Mouse (Mus musculus) ES-E14 (cell line): Measurements from ENCODE around the gene Wnt2b. TPM values are rescaled to one million over a fixed set of nuclear protein-coding genes. Genes with fewer than 3 reads are reported as not detected.

Experiments
- DNase-seq: peaks from one replicate; pipeline ENCODE4 v3.0.0-alpha.2; 2013; ENCODE audit warnings: low read depth, low spot score
- H3K27ac ChIP-seq: 2 replicates; pipeline ENCODE4 v1.5.1; 2012; ENCODE audit warnings: low read depth, mild to moderate bottlenecking, low read length, moderate library complexity, mixed read lengths; ENCODE audit not compliant: poor library complexity, insufficient read depth, severe bottlenecking
- H3K36me3 ChIP-seq: 2 replicates; pipeline ENCODE4 v1.6.1; 2012; ENCODE audit warnings: mild to moderate bottlenecking, low read length, moderate library complexity, mixed read lengths; ENCODE audit not compliant: control insufficient read depth, poor library complexity, insufficient read depth, severe bottlenecking
- H3K4me1 ChIP-seq, 2 experiments: fragments of 150-350 bp in 1 of 2; sonication (generic) in 1 of 2; 2 replicates each; pipeline ENCODE4 v1.6.1; 2012; ENCODE audit warnings: low read length in 2 of 2, mild to moderate bottlenecking in 1 of 2, mixed read lengths in 1 of 2; ENCODE audit not compliant: control insufficient read depth in 2 of 2, insufficient read depth in 2 of 2, poor library complexity in 1 of 2
- H3K4me3 ChIP-seq, 2 experiments: fragments of 150-350 bp in 1 of 2; sonication (generic) in 1 of 2; 2 replicates each; pipeline ENCODE4 v1.5.1; 2012; ENCODE audit warnings: low read length in 2 of 2, low read depth in 1 of 2, mild to moderate bottlenecking in 1 of 2, mixed read lengths in 1 of 2; ENCODE audit not compliant: insufficient read depth in 1 of 2, poor library complexity in 1 of 2, severe bottlenecking in 1 of 2
- H3K9ac ChIP-seq: 2 replicates; pipeline ENCODE4 v1.6.1; 2012; ENCODE audit warnings: low read depth, mild to moderate bottlenecking, low read length, mixed read lengths; ENCODE audit not compliant: poor library complexity, insufficient read depth, severe bottlenecking
- H3K9me3 ChIP-seq: fragments of 150-350 bp; sonication (generic); 2 replicates; pipeline ENCODE4 v1.6.1; 2012; ENCODE audit warnings: low read depth, mild to moderate bottlenecking, low read length; ENCODE audit not compliant: control insufficient read depth, insufficient read depth
- CHD2 ChIP-seq: IDR thresholded peaks from 2 replicates; pipeline ENCODE4 v1.6.1; 2014; ENCODE audit warnings: mild to moderate bottlenecking, low read depth, low read length, inconsistent platforms
- HCFC1 ChIP-seq: IDR thresholded peaks from 2 replicates; pipeline ENCODE4 v1.6.1; 2012; ENCODE audit warnings: low read length, inconsistent platforms, borderline replicate concordance; ENCODE audit not compliant: insufficient read depth
- MAFK ChIP-seq: IDR thresholded peaks from 2 replicates; pipeline ENCODE4 v1.6.1; 2014; ENCODE audit warnings: mild to moderate bottlenecking, low read depth, low read length, inconsistent platforms; ENCODE audit not compliant: insufficient read depth
- ZC3H11A ChIP-seq: IDR thresholded peaks from 2 replicates; pipeline ENCODE4 v1.6.1; 2012; ENCODE audit warnings: low read depth, mild to moderate bottlenecking, inconsistent platforms, low read length, borderline replicate concordance
- ZNF384 ChIP-seq: IDR thresholded peaks from 2 replicates; pipeline ENCODE4 v1.6.1; 2012; ENCODE audit warnings: low read depth, low read length, inconsistent platforms
- in situ Hi-C, 2 experiments: fragments of 600-800 bp; cut with MboI; formaldehyde crosslinking; loops; one replicate each; pipeline ENCODE4 v1.15.1; 2025; ENCODE audit warnings: low sequenced_read_pairs in 2 of 2, inconsistent platforms in 1 of 2; ENCODE audit not compliant: unreplicated experiment in 2 of 2
- total RNA-seq: library from RNA; depleted of rRNA; stranded (reverse); fragments of 300-350 nt; gene quantifications from 2 replicates; pipeline ENCODE4 v1.2.3, GENCODE M21; 2012

The Wnt2b gene
- total RNA-seq, 1 experiment, result 1.1 TPM

- TF ChIP-seq MAFK (no peak), ZC3H11A (peak; percentile 74; the same call in 1 of the 2 replicates)
- Histone ChIP-seq H3K4me1 (no peaks in the 10 kb centered on the region), H3K36me3 (no peaks in the 10 kb centered on the region), H3K27ac (no peak overlapping the region), H3K9me3 (no peaks in the 10 kb centered on the region), H3K4me3 (no peak overlapping the region), H3K9ac (no peak overlapping the region)
- peak; percentile 83 for DNase-seq
- in situ Hi-C loops, result loop anchor here in 1 of 2 experiments (10.0 kb wide), 1 partner anchor 62 kb away; the partner anchor contains the start of gene Cttnbp2nl
Measured at GRCm38 (mm10) chr3:104992709-104993388, 31.1 kb upstream of the Wnt2b start.

GRCm38 (mm10) chr3:104991703-104992102, 30.0 kb upstream of the Wnt2b start:
- DNase-seq, result no peak
- Histone ChIP-seq H3K27ac (no peak overlapping the region), H3K9ac (no peak overlapping the region), H3K4me3 (no peak overlapping the region), H3K4me1 (no peaks in the 10 kb centered on the region), H3K36me3 (no peaks in the 10 kb centered on the region), H3K9me3 (no peaks in the 10 kb centered on the region)
- TF ChIP-seq ZC3H11A (no peak), HCFC1 (no peak), CHD2 (no peak), MAFK (no peak), ZNF384 (no peak)
- in situ Hi-C loops, result loop anchor here in 1 of 2 experiments (10.0 kb wide), 1 partner anchor 63 kb away; the partner anchor contains the start of gene Cttnbp2nl

- in situ Hi-C loops, result no loop called here
- Histone ChIP-seq H3K36me3 (no peaks in the 10 kb centered on the region), H3K4me3 (no peak overlapping the region), H3K9ac (no peak overlapping the region), H3K27ac (no peak overlapping the region), H3K4me1 (no peaks in the 10 kb centered on the region), H3K9me3 (no peaks in the 10 kb centered on the region)
- TF ChIP-seq ZNF384, result no peak
- TF ChIP-seq CHD2, result no peak
- no peak for TF ChIP-seq ZC3H11A
- no peak for TF ChIP-seq HCFC1
- TF ChIP-seq MAFK, result no peak
- no peak for DNase-seq
Measured at GRCm38 (mm10) chr3:104987884-104988283, 26.2 kb upstream of the Wnt2b start.

- Histone ChIP-seq H3K4me1 (no peaks in the 10 kb centered on the region), H3K36me3 (no peaks in the 10 kb centered on the region), H3K9ac (no peak overlapping the region), H3K4me3 (no peak overlapping the region), H3K27ac (no peak overlapping the region), H3K9me3 (no peaks in the 10 kb centered on the region)
- in situ Hi-C loops, result no loop called here
- no peak for TF ChIP-seq ZNF384
- no peak for TF ChIP-seq CHD2
- no peak for TF ChIP-seq MAFK
- TF ChIP-seq HCFC1, result no peak
- TF ChIP-seq ZC3H11A, result no peak
- DNase-seq, result no peak
Measured at GRCm38 (mm10) chr3:104979735-104980134, 18.0 kb upstream of the Wnt2b start.

- Histone ChIP-seq H3K4me3 (peak overlapping the region; percentile 79 to 86), H3K9me3 (no peaks in the 10 kb centered on the region), H3K27ac (no peak overlapping the region), H3K4me1 (peaks cover 0 to 4% of the 10 kb centered on the region in 2 experiments; a peak in 1 of 4 replicates), H3K36me3 (no peaks in the 10 kb centered on the region), H3K9ac (peak overlapping the region; percentile 86)
- DNase-seq, result peak; percentile 49
- in situ Hi-C loops, result no loop called here
- peak; percentile 56; the same call in 1 of the 2 replicates for TF ChIP-seq ZC3H11A
- no peak for TF ChIP-seq HCFC1
Measured at GRCm38 (mm10) chr3:104967548-104968300, 6.0 kb upstream of the Wnt2b start.
